Mouse (Mus musculus) CH12.LX (cell line): ENCODE data around the gene Nup205. TPM values are rescaled to one million over a fixed set of nuclear protein-coding genes. Genes with fewer than 3 reads are reported as not detected.

Experiments
- DNase-seq: peaks from one replicate; pipeline ENCODE4 v3.0.0-alpha.2; 2013; ENCODE audit errors: extremely low read depth
- H3K27ac ChIP-seq: 2 replicates; pipeline ENCODE4 v1.5.1; 2012; ENCODE audit warnings: low read depth, mild to moderate bottlenecking, control low read depth, moderate library complexity; ENCODE audit not compliant: insufficient read depth
- H3K27me3 ChIP-seq: replicated peaks from 2 replicates; pipeline ENCODE3; 2012; ENCODE audit warnings: inconsistent platforms
- H3K36me3 ChIP-seq, 2 experiments: replicated peaks in 1 of 2; 2 replicates each; pipeline versions ENCODE3 to v1.6.1; 2012; ENCODE audit warnings: inconsistent platforms in 1 of 2, low read length in 1 of 2, mild to moderate bottlenecking in 1 of 2, mixed read lengths in 1 of 2, moderate library complexity in 1 of 2; ENCODE audit not compliant: control insufficient read depth in 1 of 2, insufficient read depth in 1 of 2
- H3K4me1 ChIP-seq, 2 experiments: 2 replicates each; pipeline ENCODE4 v1.6.1; 2012; ENCODE audit warnings: inconsistent platforms in 1 of 2, moderate library complexity in 1 of 2; ENCODE audit not compliant: insufficient read depth in 2 of 2, control insufficient read depth in 1 of 2
- H3K4me2 ChIP-seq: 2 replicates; pipeline ENCODE4 v1.6.1; 2012; ENCODE audit warnings: low read depth, mild to moderate bottlenecking, control low read depth; ENCODE audit not compliant: poor library complexity, insufficient read depth, severe bottlenecking
- H3K4me3 ChIP-seq, 3 experiments: fragments of 150-350 bp in 1 of 3; sonication (generic) in 1 of 3; replicated peaks in 1 of 3; 2 replicates each; pipeline versions ENCODE3 to v1.5.1; 2011 to 2012; ENCODE audit warnings: low read depth in 2 of 3, low read length in 2 of 3, mild to moderate bottlenecking in 2 of 3, moderate library complexity in 2 of 3, control low read depth in 1 of 3, improper control_type of control experiment in 1 of 3, inconsistent platforms in 1 of 3, mixed read lengths in 1 of 3; ENCODE audit not compliant: poor library complexity in 1 of 3
- H3K79me2 ChIP-seq: replicated peaks from 2 replicates; pipeline ENCODE4 v1.6.1; 2012; ENCODE audit warnings: mild to moderate bottlenecking, moderate library complexity; ENCODE audit not compliant: control insufficient read depth, poor library complexity, insufficient read depth, severe bottlenecking; ENCODE audit errors: extremely low read depth
- H3K9ac ChIP-seq: 2 replicates; pipeline ENCODE4 v1.6.1; 2012; ENCODE audit warnings: low read depth, mild to moderate bottlenecking, control low read depth, moderate library complexity; ENCODE audit not compliant: insufficient read depth
- H3K9me3 ChIP-seq: replicated peaks from 2 replicates; pipeline ENCODE3; 2012; ENCODE audit warnings: low read length, inconsistent platforms, mixed read lengths
- BHLHE40 ChIP-seq: IDR thresholded peaks from 2 replicates; pipeline ENCODE4 v1.6.1; 2011; ENCODE audit warnings: mild to moderate bottlenecking, low read depth, low read length, improper control_type of control experiment
- CHD1 ChIP-seq: IDR thresholded peaks from 2 replicates; pipeline ENCODE4 v1.6.1; 2012; ENCODE audit warnings: low read depth, low read length, improper control_type of control experiment, inconsistent platforms
- CTCF ChIP-seq, 2 experiments: IDR thresholded peaks in 1 of 2; conservative IDR thresholded peaks in 1 of 2; 2 replicates each; pipeline ENCODE4 v1.5.1; 2011 to 2012; ENCODE audit warnings: low read depth in 2 of 2, low read length in 2 of 2, improper control_type of control experiment in 1 of 2, inconsistent platforms in 1 of 2, mild to moderate bottlenecking in 1 of 2, moderate library complexity in 1 of 2
- E2F4 ChIP-seq: IDR thresholded peaks from 2 replicates; pipeline ENCODE4 v1.6.1; 2011; ENCODE audit warnings: low read depth, low read length, improper control_type of control experiment; ENCODE audit not compliant: insufficient replicate concordance
- ELF1 ChIP-seq: IDR thresholded peaks from 2 replicates; pipeline ENCODE4 v1.6.1; 2014; ENCODE audit warnings: low read depth, mild to moderate bottlenecking, inconsistent platforms, low read length, improper control_type of control experiment
- EP300 ChIP-seq: IDR thresholded peaks from 2 replicates; pipeline ENCODE4 v1.6.1; 2011; ENCODE audit warnings: low read length, improper control_type of control experiment
- GABPA ChIP-seq: IDR thresholded peaks from 2 replicates; pipeline ENCODE4 v1.6.1; 2012; ENCODE audit warnings: low read depth, low read length, improper control_type of control experiment, inconsistent platforms; ENCODE audit not compliant: insufficient replicate concordance
- IRF4 ChIP-seq: IDR thresholded peaks from 2 replicates; pipeline ENCODE4 v1.6.1; 2014; ENCODE audit warnings: low read depth, mild to moderate bottlenecking, inconsistent platforms, low read length, improper control_type of control experiment
- JUN ChIP-seq: IDR thresholded peaks from 2 replicates; pipeline ENCODE4 v1.6.1; 2011; ENCODE audit warnings: low read depth, mild to moderate bottlenecking, low read length, improper control_type of control experiment, moderate library complexity; ENCODE audit not compliant: insufficient read depth
- JUND ChIP-seq: conservative IDR thresholded peaks from 2 replicates; pipeline ENCODE4 v1.6.1; 2011; ENCODE audit warnings: low read depth, low read length, improper control_type of control experiment
- MAFK ChIP-seq: IDR thresholded peaks from 2 replicates; pipeline ENCODE4 v1.6.1; 2011; ENCODE audit warnings: low read length, improper control_type of control experiment; ENCODE audit not compliant: insufficient replicate concordance
- MAZ ChIP-seq: IDR thresholded peaks from 2 replicates; pipeline ENCODE4 v1.6.1; 2012; ENCODE audit warnings: low read depth, mild to moderate bottlenecking, inconsistent platforms, low read length, improper control_type of control experiment, moderate library complexity
- MYC ChIP-seq: IDR thresholded peaks from 2 replicates; pipeline ENCODE4 v1.6.1; 2011; ENCODE audit warnings: low read depth, mild to moderate bottlenecking, improper control_type of control experiment, low read length
- NELFE ChIP-seq: IDR thresholded peaks from 2 replicates; pipeline ENCODE4 v1.6.1; 2011; ENCODE audit warnings: low read depth, low read length, improper control_type of control experiment
- PAX5 ChIP-seq: IDR thresholded peaks from 2 replicates; pipeline ENCODE4 v1.6.1; 2012; ENCODE audit warnings: low read length, inconsistent platforms, mixed read lengths
- POLR2AphosphoS2 ChIP-seq: IDR thresholded peaks from 2 replicates; pipeline ENCODE4 v1.6.1; 2011; ENCODE audit warnings: low read depth, low read length, improper control_type of control experiment
- SIN3A ChIP-seq: IDR thresholded peaks from 2 replicates; pipeline ENCODE4 v1.6.1; 2012; ENCODE audit warnings: low read length, improper control_type of control experiment, inconsistent platforms
- SMC3 ChIP-seq: IDR thresholded peaks from 2 replicates; pipeline ENCODE4 v1.6.1; 2011; ENCODE audit warnings: low read depth, low read length, improper control_type of control experiment
- TBP ChIP-seq: conservative IDR thresholded peaks from 2 replicates; pipeline ENCODE4 v1.6.1; 2011; ENCODE audit warnings: low read depth, low read length, improper control_type of control experiment
- TCF12 ChIP-seq: IDR thresholded peaks from 2 replicates; pipeline ENCODE4 v1.6.1; 2014; ENCODE audit warnings: low read depth, mild to moderate bottlenecking, inconsistent platforms, low read length, improper control_type of control experiment
- UBTF ChIP-seq: IDR thresholded peaks from 2 replicates; pipeline ENCODE4 v1.6.1; 2012; ENCODE audit warnings: low read depth, mild to moderate bottlenecking, inconsistent platforms, low read length, improper control_type of control experiment, moderate library complexity
- ZKSCAN1 ChIP-seq: IDR thresholded peaks from 2 replicates; pipeline ENCODE4 v1.6.1; 2012; ENCODE audit warnings: low read depth, inconsistent platforms, low read length, improper control_type of control experiment, borderline replicate concordance
- ZMIZ1 ChIP-seq: IDR thresholded peaks from 2 replicates; pipeline ENCODE4 v1.6.1; 2012; ENCODE audit warnings: low read depth, mild to moderate bottlenecking, inconsistent platforms, low read length, improper control_type of control experiment
- ZNF384 ChIP-seq: IDR thresholded peaks from 2 replicates; pipeline ENCODE4 v1.6.1; 2012; ENCODE audit warnings: low read depth, low read length, improper control_type of control experiment, inconsistent platforms
- dilution Hi-C: fragments of 300-500 bp; cut with MboI; formaldehyde crosslinking; loops from 2 replicates; pipeline ENCODE4 v1.14.3; 2020; ENCODE audit warnings: low sequenced_read_pairs; ENCODE audit not compliant: extremely low pct_unique_long_range_greater_than_20kb, extremely low pct_ligation_motif_present
- in situ Hi-C: fragments of 300-500 bp; cut with MboI; formaldehyde crosslinking; loops from 3 replicates; pipeline ENCODE4 v1.14.3; 2019; ENCODE audit warnings: low sequenced_read_pairs, low pct_ligation_motif_present, low pct_unique_long_range_greater_than_20kb, mixed read lengths
- polyA plus RNA-seq: library from polyadenylated mRNA; unstranded; fragments of >175 nt; gene quantifications from 2 replicates; pipeline ENCODE4 v1.2.1, GENCODE M21; 2012; ENCODE audit warnings: low read depth; ENCODE audit not compliant: insufficient read length
- total RNA-seq, 2 experiments: library from RNA; depleted of rRNA; stranded (reverse); fragments of 300-350 nt in 1 of 2; fragments of >200 nt in 1 of 2; gene quantifications; 2 replicates each; pipeline ENCODE4 v1.2.3; 2012 to 2014

Gene Nup205
- total and polyA plus RNA-seq, 3 experiments, result 82.0 to 121 (median 108) TPM

GRCm38 (mm10) chr6:35133579-35134488 lies 43.4 kb upstream of the Nup205 start, which contains the start of gene Cnot4 (continued):
- no peak for TF ChIP-seq SMC3

- in situ Hi-C loops, result loop anchor here (5.0 kb wide), 1 partner anchor 37 kb away; no protein-coding TSS in a partner anchor
- DNase-seq, result no peak
These were observed 42.4 kb upstream of the Nup205 start for GRCm38 (mm10) chr6:35134844-35135243.

GRCm38 (mm10) chr6:35140351-35140750 lies 36.9 kb upstream of the Nup205 start:
- no peak overlapping the region for H3K4me2 ChIP-seq
- H3K27ac ChIP-seq, result no peak overlapping the region
- no peak for DNase-seq
- peaks cover 7% of the 10 kb centered on the region for H3K9me3 ChIP-seq
- TF ChIP-seq GABPA, result no peak
- TF ChIP-seq MAFK, result no peak
- TF ChIP-seq NELFE, result no peak
- TF ChIP-seq BHLHE40, result no peak
- no peak for TF ChIP-seq CHD1
- no peak for TF ChIP-seq MYC
- TF ChIP-seq SIN3A, result no peak
- TF ChIP-seq ZMIZ1, result no peak
- TF ChIP-seq JUND, result no peak
- no peak for TF ChIP-seq POLR2AphosphoS2
- TF ChIP-seq ELF1, result no peak
- no peak for TF ChIP-seq TBP
- no peak for TF ChIP-seq ZKSCAN1
- TF ChIP-seq E2F4, result no peak
- TF ChIP-seq JUN, result no peak
- TF ChIP-seq IRF4, result no peak
- TF ChIP-seq PAX5, result no peak
- no peak for TF ChIP-seq TCF12
- no peak for TF ChIP-seq UBTF
- no peak overlapping the region for H3K9ac ChIP-seq
- H3K4me1 ChIP-seq, result no peaks in the 10 kb centered on the region
- no peaks in the 10 kb centered on the region for H3K27me3 ChIP-seq
- H3K36me3 ChIP-seq, result no peaks in the 10 kb centered on the region
- no peak overlapping the region for H3K4me3 ChIP-seq
- H3K79me2 ChIP-seq, result no peaks in the 10 kb centered on the region
- in situ Hi-C loops, result no loop called here
- dilution Hi-C loops, result no loop called here

More at GRCm38 (mm10) chr6:35134844-35135243, 42.4 kb upstream of the Nup205 start:
- peaks cover 2 to 28% of the 10 kb centered on the region in 2 experiments; a peak in 3 of 4 replicates for H3K4me1 ChIP-seq
- no peaks in the 10 kb centered on the region for H3K27me3 ChIP-seq
- H3K36me3 ChIP-seq, result peaks cover 0 to 4% of the 10 kb centered on the region in 2 experiments
- no peak for TF ChIP-seq MAFK
- TF ChIP-seq MAZ, result no peak
- TF ChIP-seq POLR2AphosphoS2, result no peak
- TF ChIP-seq CHD1, result no peak
- TF ChIP-seq ZNF384, result peak; percentile 69
- no peak for TF ChIP-seq EP300
- TF ChIP-seq BHLHE40, result 0 out of 2 replicates have a peak, but pooled peaks have one; percentile 23
- no peak for TF ChIP-seq TCF12
- no peak for TF ChIP-seq JUND
- no peak for TF ChIP-seq GABPA
- TF ChIP-seq CTCF (conservative IDR thresholded peaks at IDR 0.05 in 1 of 2, IDR thresholded peaks at IDR 0.05 in 1 of 2; ENCODE audit: low read depth in 2 of 2, low read length in 2 of 2), result no peak
- H3K4me2 ChIP-seq, result peak overlapping the region; percentile 47
- H3K27ac ChIP-seq, result no peak overlapping the region
- peak overlapping the region in 2 of 3 experiments; percentile 63 to 73 for H3K4me3 ChIP-seq
- peaks cover 20% of the 10 kb centered on the region for H3K79me2 ChIP-seq
- peak overlapping the region; percentile 21; the same call in 1 of the 2 replicates for H3K9ac ChIP-seq
- no peaks in the 10 kb centered on the region for H3K9me3 ChIP-seq
- dilution Hi-C loops, result no loop called here
